Mouse (Mus musculus) cortical plate, adult 2 months (tissue): Measurements from ENCODE around the gene Mybph.

Experiments
- CTCF ChIP-seq: fragments of 200-500 bp; IDR thresholded peaks from 2 replicates; pipeline ENCODE4 v1.5.1; 2011; ENCODE audit warnings: mild to moderate bottlenecking, control low read depth, low read length; ENCODE audit not compliant: insufficient read depth; ENCODE audit errors: extremely low read depth
- POLR2A ChIP-seq: fragments of 200-500 bp; IDR thresholded peaks from 2 replicates; pipeline ENCODE4 v1.6.1; 2011; ENCODE audit warnings: mild to moderate bottlenecking, low read length, control low read depth; ENCODE audit not compliant: insufficient read depth; ENCODE audit errors: extremely low read depth

DNA sequence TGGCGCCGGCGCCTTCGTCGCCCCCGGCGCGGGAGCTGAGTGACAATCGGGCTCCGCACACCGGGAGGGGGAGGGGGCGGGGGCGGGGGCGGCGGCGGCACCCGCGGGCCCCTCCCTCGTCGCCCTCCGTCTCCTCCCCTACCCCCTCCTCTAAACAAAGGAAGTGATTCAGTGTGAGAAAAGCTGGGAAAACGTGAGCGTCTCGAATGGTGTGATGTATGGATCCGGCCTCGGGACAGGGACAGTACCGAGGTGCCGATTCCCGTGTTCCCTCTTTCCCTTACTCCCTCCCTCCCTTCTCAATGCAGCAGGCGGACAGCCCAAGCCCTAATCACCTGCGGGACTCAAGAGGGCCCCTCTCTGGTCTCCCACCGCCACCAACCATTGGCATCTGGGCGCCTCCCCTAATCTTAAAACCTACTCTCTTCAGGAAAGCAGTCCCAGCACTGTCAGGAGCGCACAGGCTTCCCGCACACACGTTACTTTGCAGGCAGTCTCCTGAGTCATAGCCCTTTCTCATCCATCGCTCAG lies 42.2 kb downstream of the Mybph start, which contains the start of gene Adora1:
- TF ChIP-seq CTCF: no peak
- TF ChIP-seq POLR2A: peak; percentile 57; the same call in 1 of the 2 replicates
